Mouse (Mus musculus): ENCODE measurements around the gene Nphp4. TPM values are rescaled to one million over a fixed set of nuclear protein-coding genes. Genes with fewer than 3 reads are reported as not detected.

Gene Nphp4
- polyA plus RNA-seq, 2 experiments: 2.2 to 4.6 TPM

GRCm38 (mm10) chr4:152451371-152451770 is 25.1 kb upstream of the Nphp4 start:
- Histone ChIP-seq H3K27ac (replicated peaks; ENCODE audit: low read depth, low read length) (no peak overlapping the region), H3K9me3 (ENCODE audit: control insufficient read depth, low read length) (no peaks in the 10 kb centered on the region), H3K4me2 (replicated peaks; ENCODE audit: low read depth, low read length, severe bottlenecking) (no peak overlapping the region), H3K4me1 (ENCODE audit: control insufficient read depth, insufficient read depth, low read length) (no peaks in the 10 kb centered on the region), H3K4me3 (replicated peaks; ENCODE audit: low read length) (no peak overlapping the region), H3K9ac (ENCODE audit: low read depth, low read length, severe bottlenecking) (no peak overlapping the region), H3K27me3 (ENCODE audit: control insufficient read depth, insufficient read depth, low read length) (no peaks in the 10 kb centered on the region), H3K36me3 (ENCODE audit: control insufficient read depth, insufficient read depth, low read length) (no peaks in the 10 kb centered on the region)
- TF ChIP-seq POLR2A (IDR thresholded peaks at IDR 0.05; ENCODE audit: borderline replicate concordance, extremely low read depth, insufficient read depth, insufficient read length): no peak
- ATAC-seq (ENCODE audit: low FRiP score, low read depth) (no peak), DNase-seq (ENCODE audit: low spot score) (no peak)
- 84% methylated on average over 6 of the region's 6 CpGs for WGBS

GRCm38 (mm10) chr4:152453079-152453478 is 23.4 kb upstream of the Nphp4 start:
- Histone ChIP-seq H3K9ac (ENCODE audit: low read depth, low read length, severe bottlenecking) (no peak overlapping the region), H3K4me3 (replicated peaks; ENCODE audit: low read length) (no peak overlapping the region), H3K27me3 (ENCODE audit: control insufficient read depth, insufficient read depth, low read length) (no peaks in the 10 kb centered on the region), H3K36me3 (ENCODE audit: control insufficient read depth, insufficient read depth, low read length) (no peaks in the 10 kb centered on the region), H3K9me3 (ENCODE audit: control insufficient read depth, low read length) (no peaks in the 10 kb centered on the region), H3K4me1 (ENCODE audit: control insufficient read depth, insufficient read depth, low read length) (no peaks in the 10 kb centered on the region), H3K4me2 (replicated peaks; ENCODE audit: low read depth, low read length, severe bottlenecking) (no peak overlapping the region), H3K27ac (replicated peaks; ENCODE audit: low read depth, low read length) (no peak overlapping the region)
- ATAC-seq (ENCODE audit: low FRiP score, low read depth) (0 out of 2 replicates have a peak, but pooled peaks have one; percentile 15), DNase-seq (ENCODE audit: low spot score) (no peak)
- no peak for TF ChIP-seq POLR2A (IDR thresholded peaks at IDR 0.05; ENCODE audit: borderline replicate concordance, extremely low read depth, insufficient read depth, insufficient read length)
- 67% methylated on average over 10 of the region's 10 CpGs for WGBS

GRCm38 (mm10) chr4:152454153-152454552 is 22.4 kb upstream of the Nphp4 start:
- Histone ChIP-seq H3K27ac (replicated peaks; ENCODE audit: low read depth, low read length) (no peak overlapping the region), H3K4me1 (ENCODE audit: control insufficient read depth, insufficient read depth, low read length) (no peaks in the 10 kb centered on the region), H3K27me3 (ENCODE audit: control insufficient read depth, insufficient read depth, low read length) (no peaks in the 10 kb centered on the region), H3K36me3 (ENCODE audit: control insufficient read depth, insufficient read depth, low read length) (no peaks in the 10 kb centered on the region), H3K4me2 (replicated peaks; ENCODE audit: low read depth, low read length, severe bottlenecking) (no peak overlapping the region), H3K4me3 (replicated peaks; ENCODE audit: low read length) (no peak overlapping the region), H3K9me3 (ENCODE audit: control insufficient read depth, low read length) (no peaks in the 10 kb centered on the region), H3K9ac (ENCODE audit: low read depth, low read length, severe bottlenecking) (no peak overlapping the region)
- ATAC-seq (ENCODE audit: low FRiP score, low read depth) (no peak), DNase-seq (ENCODE audit: low spot score) (no peak)
- TF ChIP-seq POLR2A (IDR thresholded peaks at IDR 0.05; ENCODE audit: borderline replicate concordance, extremely low read depth, insufficient read depth, insufficient read length): no peak
- 89% methylated on average over 12 of the region's 12 CpGs for WGBS

GRCm38 (mm10) chr4:152456609-152457008 is 19.9 kb upstream of the Nphp4 start:
- 75% methylated on average over 18 of the region's 18 CpGs for WGBS
- no peaks in the 10 kb centered on the region for H3K27me3 ChIP-seq (ENCODE audit: control insufficient read depth, insufficient read depth, low read length)
- H3K4me3 ChIP-seq (replicated peaks; ENCODE audit: low read length): no peak overlapping the region
- TF ChIP-seq POLR2A (IDR thresholded peaks at IDR 0.05; ENCODE audit: borderline replicate concordance, extremely low read depth, insufficient read depth, insufficient read length): no peak
- ATAC-seq (ENCODE audit: low FRiP score, low read depth) (no peak), DNase-seq (ENCODE audit: low spot score) (no peak)
- H3K27ac ChIP-seq (replicated peaks; ENCODE audit: low read depth, low read length): no peak overlapping the region
- no peaks in the 10 kb centered on the region for H3K4me1 ChIP-seq (ENCODE audit: control insufficient read depth, insufficient read depth, low read length)
- H3K36me3 ChIP-seq (ENCODE audit: control insufficient read depth, insufficient read depth, low read length): no peaks in the 10 kb centered on the region
- no peaks in the 10 kb centered on the region for H3K9me3 ChIP-seq (ENCODE audit: control insufficient read depth, low read length)
- H3K9ac ChIP-seq (ENCODE audit: low read depth, low read length, severe bottlenecking): no peak overlapping the region
- H3K4me2 ChIP-seq (replicated peaks; ENCODE audit: low read depth, low read length, severe bottlenecking): no peak overlapping the region

- Histone ChIP-seq H3K4me3 (replicated peaks; ENCODE audit: low read length) (no peak overlapping the region), H3K36me3 (ENCODE audit: control insufficient read depth, insufficient read depth, low read length) (no peaks in the 10 kb centered on the region), H3K27ac (replicated peaks; ENCODE audit: low read depth, low read length) (no peak overlapping the region), H3K4me1 (ENCODE audit: control insufficient read depth, insufficient read depth, low read length) (no peaks in the 10 kb centered on the region), H3K9me3 (ENCODE audit: control insufficient read depth, low read length) (no peaks in the 10 kb centered on the region), H3K4me2 (replicated peaks; ENCODE audit: low read depth, low read length, severe bottlenecking) (no peak overlapping the region), H3K27me3 (ENCODE audit: control insufficient read depth, insufficient read depth, low read length) (no peaks in the 10 kb centered on the region), H3K9ac (ENCODE audit: low read depth, low read length, severe bottlenecking) (no peak overlapping the region)
- no peak for TF ChIP-seq POLR2A (IDR thresholded peaks at IDR 0.05; ENCODE audit: borderline replicate concordance, extremely low read depth, insufficient read depth, insufficient read length)
- DNase-seq (ENCODE audit: low spot score) (no peak), ATAC-seq (ENCODE audit: low FRiP score, low read depth) (no peak)
- 84% methylated on average over 4 of the region's 4 CpGs for WGBS
Measured at GRCm38 (mm10) chr4:152457673-152458072, 18.8 kb upstream of the Nphp4 start.

GRCm38 (mm10) chr4:152462516-152462915 is 14.0 kb upstream of the Nphp4 start:
- no peak for TF ChIP-seq POLR2A (IDR thresholded peaks at IDR 0.05; ENCODE audit: borderline replicate concordance, extremely low read depth, insufficient read depth, insufficient read length)
- no peak overlapping the region for H3K4me3 ChIP-seq (replicated peaks; ENCODE audit: low read length)
- no peak overlapping the region for H3K4me2 ChIP-seq (replicated peaks; ENCODE audit: low read depth, low read length, severe bottlenecking)
- WGBS: 86% methylated on average over 12 of the region's 12 CpGs
- no peaks in the 10 kb centered on the region for H3K27me3 ChIP-seq (ENCODE audit: control insufficient read depth, insufficient read depth, low read length)
- no peak overlapping the region for H3K27ac ChIP-seq (replicated peaks; ENCODE audit: low read depth, low read length)
- H3K4me1 ChIP-seq (ENCODE audit: control insufficient read depth, insufficient read depth, low read length): no peaks in the 10 kb centered on the region
- DNase-seq (ENCODE audit: low spot score): no peak
- ATAC-seq (ENCODE audit: low FRiP score, low read depth): no peak
- no peaks in the 10 kb centered on the region for H3K9me3 ChIP-seq (ENCODE audit: control insufficient read depth, low read length)
- H3K9ac ChIP-seq (ENCODE audit: low read depth, low read length, severe bottlenecking): no peak overlapping the region
- H3K36me3 ChIP-seq (ENCODE audit: control insufficient read depth, insufficient read depth, low read length): no peaks in the 10 kb centered on the region
